Mouse (Mus musculus): ENCODE data around the gene Rrp12. TPM values are rescaled to one million over a fixed set of nuclear protein-coding genes. Genes with fewer than 3 reads are reported as not detected.

The Rrp12 gene
- total RNA-seq, 2 experiments from 2014 or later: 12.5 to 23.2 TPM

- DNase-seq: peak; percentile 90 to 93
These were observed 47.8 kb downstream of the Rrp12 start, which contains the start of gene Frat2 for GRCm38 (mm10) chr19:41847992-41848851. Gene Frat2, minus strand, starts transcription at chr19:41848132.

- peak in 1 of 2 experiments; percentile 42 for DNase-seq
These were observed 48.4 kb downstream of the Rrp12 start for GRCm38 (mm10) chr19:41847614-41847991.

GRCm38 (mm10) chr19:41847091-41847581, 48.8 kb downstream of the Rrp12 start:
- peak; percentile 65 to 72 for DNase-seq

DNA sequence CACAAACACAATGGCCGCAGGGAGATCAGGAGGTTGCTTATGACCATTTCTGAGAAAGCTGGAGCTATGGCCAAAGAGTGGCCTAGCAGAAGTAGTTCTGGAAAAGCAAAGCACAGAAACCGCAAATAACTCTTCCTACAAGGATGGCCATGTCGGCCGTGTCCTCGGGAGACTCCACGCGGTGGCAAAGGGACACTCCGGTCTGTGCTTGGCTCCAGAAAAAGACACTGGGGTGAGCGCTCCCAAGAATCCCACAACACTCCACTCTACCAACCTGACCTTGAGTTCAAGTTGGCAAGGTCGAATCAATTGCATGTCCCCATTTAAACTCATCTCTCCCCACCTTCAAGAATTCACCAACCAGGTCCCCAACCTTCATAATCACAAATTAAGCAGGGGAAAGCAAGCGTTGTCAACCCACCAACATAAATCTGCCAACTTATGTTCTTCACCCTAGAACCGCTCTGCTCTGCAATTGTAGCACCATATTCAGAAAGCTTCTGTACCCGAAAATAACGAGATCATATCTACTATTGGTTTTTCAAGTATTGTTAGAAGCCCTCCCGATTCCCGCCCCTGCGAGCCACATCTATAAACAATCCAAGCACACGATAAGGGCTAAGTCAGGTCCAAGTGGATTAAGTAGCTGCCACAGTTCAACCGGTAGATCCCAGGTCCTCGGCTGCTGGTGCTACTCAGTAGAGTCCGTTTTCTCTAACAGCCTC, 49.4 kb downstream of the Rrp12 start:
- DNase-seq: peak; percentile 66 to 68

DNA sequence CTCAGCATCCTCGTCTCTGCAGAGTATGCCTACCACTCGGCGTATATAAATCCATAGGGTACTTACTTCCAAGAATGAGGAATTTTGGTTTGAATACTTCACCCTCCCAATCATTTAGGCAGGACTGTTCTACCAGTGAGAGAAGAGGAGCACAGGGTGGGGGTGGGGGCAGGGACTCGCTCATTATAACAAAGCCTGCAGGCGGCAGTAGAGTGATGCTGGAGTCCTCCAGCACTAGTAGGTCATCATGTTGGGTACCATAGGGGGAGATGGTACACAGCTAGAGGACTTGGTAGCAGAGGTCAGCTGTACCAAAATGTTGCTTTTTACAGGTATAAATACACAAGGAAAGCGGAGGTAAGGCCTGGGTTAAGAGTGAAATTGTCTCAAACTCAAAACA, 51.6 kb downstream of the Rrp12 start:
- no peak for DNase-seq

GRCm38 (mm10) chr19:41842706-41843105, 53.3 kb downstream of the Rrp12 start:
- DNase-seq: no peak

- no peak for DNase-seq
These were observed 53.8 kb downstream of the Rrp12 start for GRCm38 (mm10) chr19:41842196-41842595.

- no peak for DNase-seq
These were observed 54.7 kb downstream of the Rrp12 start for GRCm38 (mm10) chr19:41841105-41841750.

- no peak for DNase-seq
These were observed 56.3 kb downstream of the Rrp12 start for GRCm38 (mm10) chr19:41839685-41840084.

- DNase-seq: no peak
These were observed 57.2 kb downstream of the Rrp12 start for GRCm38 (mm10) chr19:41838808-41839207.

- DNase-seq: no peak
These were observed 58.1 kb downstream of the Rrp12 start for GRCm38 (mm10) chr19:41837917-41838261.

DNA sequence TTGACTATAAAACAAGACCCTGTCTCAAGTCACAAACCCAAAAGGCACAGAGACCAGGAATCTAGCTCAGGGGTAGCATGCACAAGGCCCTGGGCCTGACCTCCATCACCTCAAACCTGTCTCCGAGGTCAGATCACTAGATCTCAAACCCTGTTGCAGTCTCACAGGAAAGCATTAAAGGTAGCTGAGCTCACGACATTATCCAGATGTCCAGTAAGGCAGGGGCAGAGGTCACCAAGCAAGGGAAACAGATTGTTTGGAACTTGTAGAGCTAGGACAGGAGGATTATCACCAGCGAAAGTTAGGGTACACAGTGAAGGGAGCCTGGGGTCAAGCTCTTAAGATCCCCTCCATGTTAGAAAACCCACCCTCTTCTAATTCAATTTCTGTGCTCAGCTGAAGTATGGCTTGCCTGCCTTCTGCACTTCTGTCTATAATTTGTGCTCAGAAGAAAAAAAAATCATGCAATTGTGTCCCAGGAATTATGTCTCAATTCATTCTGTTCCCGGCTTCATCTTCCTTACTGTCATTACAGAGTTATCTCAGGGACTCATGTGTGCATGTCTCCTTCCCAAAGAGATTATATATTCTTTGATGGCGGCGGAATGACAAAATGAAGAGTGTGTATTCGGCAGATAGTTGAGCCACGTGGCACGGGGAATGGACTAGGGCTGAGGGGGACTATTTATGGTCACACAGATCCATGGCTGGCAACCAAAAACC, 58.6 kb downstream of the Rrp12 start:
- no peak for DNase-seq

DNA sequence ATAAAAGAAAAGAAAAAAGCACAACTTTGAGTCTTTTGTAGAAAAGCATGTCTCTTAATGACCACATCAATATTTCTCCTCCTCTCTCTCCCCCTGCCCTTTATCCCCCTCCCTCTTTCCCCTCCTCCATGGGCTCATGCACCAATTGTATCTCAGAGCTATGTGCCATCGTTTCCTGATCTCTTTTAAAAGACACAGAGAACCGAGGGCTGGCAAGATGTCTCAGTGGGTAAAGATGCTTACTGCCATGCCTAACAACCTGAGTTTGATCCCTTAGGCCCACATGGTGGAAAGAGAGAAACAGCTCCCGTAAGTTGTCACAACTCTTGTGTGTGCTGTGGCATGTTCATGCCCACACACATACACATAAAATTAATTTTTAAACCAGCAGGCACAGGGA, 59.3 kb downstream of the Rrp12 start:
- no peak for DNase-seq

GRCm38 (mm10) chr19:41835816-41836215, 60.2 kb downstream of the Rrp12 start:
- peak; percentile 51 to 56 for DNase-seq

- DNase-seq: no peak
These were observed 60.6 kb downstream of the Rrp12 start for GRCm38 (mm10) chr19:41835407-41835806.

GRCm38 (mm10) chr19:41832501-41833201, 63.3 kb downstream of the Rrp12 start:
- DNase-seq: no peak

DNA sequence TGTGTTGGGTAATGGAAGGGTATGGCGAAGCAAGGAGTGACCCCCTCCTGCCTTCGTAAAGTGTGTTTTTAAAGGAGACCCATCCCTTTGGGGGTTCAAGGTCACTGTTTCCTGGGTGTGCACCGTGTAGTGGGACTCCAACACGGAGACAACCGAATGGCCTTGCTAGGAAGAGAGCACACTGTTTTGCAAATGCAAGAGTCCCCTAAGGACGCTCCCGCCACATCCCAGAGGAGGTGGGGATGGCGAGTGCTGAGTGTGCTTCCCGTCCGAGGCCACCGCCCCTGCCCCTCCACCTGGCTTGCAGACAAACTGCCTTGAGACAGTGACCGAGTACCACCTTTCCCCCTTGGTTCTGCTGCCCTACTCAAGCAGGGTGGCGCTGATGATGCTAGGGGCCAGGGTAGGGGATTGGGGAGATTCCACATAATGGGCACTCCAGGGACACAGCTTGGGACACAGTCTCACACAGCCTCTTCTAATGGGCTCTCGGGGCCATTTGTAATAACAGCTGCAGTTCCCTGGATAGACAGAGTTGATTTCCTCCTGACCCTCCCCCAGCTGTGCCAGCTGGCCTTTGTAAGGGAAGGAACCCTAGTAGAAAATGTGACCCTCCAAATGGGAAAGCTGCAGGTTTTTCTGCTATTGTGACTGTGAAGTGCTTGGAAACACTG, 64.1 kb downstream of the Rrp12 start:
- peak in 1 of 2 experiments; percentile 3 for DNase-seq

- peak; percentile 74 to 78 for DNase-seq
These were observed 64.8 kb downstream of the Rrp12 start for GRCm38 (mm10) chr19:41831101-41831570.

DNA sequence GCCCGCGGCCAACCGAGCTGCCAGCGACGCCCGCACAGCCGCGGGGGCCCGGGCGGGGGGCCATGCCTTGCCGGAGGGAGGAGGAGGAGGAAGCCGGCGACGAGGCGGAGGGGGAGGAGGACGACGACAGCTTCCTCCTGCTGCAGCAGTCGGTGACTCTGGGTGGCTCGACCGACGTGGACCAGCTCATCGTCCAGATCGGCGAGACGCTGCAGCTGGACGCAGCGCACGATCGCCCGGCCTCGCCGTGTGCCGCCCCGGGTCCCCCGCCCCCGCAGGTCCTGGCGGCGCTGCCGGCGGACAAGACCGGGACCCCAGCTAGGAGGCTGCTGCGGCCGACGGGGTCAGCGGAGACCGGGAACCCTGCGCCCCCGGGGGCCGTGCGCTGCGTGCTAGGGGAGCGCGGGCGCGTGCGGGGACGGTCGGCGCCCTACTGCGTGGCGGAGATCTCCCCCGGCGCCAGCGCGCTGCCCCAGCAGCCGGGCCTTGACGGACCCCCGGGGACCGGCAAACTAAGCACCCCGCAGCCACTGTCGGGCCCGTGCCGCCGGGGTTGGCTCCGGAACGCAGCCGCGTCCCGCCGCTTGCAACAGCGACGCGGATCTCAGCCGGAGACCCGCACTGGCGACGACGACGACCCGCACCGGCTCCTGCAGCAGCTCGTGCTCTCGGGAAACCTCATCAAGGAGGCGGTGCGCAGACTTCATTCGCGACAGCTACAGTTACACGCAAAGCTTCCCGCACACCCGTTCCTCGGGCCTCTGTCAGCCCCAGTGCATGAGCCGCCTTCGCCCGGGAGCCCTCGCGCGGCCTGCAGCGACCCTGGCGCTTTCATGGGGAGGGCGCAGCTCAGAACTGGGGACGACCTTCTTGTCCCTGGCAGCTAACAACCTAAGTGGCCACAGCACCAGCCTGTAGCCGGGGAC, 65.6 kb downstream of the Rrp12 start:
- DNase-seq: peak; percentile 58 to 82
